Comparison of ENCODE assay signal across 8 mouse cellular contexts in the genomic region with DNA sequence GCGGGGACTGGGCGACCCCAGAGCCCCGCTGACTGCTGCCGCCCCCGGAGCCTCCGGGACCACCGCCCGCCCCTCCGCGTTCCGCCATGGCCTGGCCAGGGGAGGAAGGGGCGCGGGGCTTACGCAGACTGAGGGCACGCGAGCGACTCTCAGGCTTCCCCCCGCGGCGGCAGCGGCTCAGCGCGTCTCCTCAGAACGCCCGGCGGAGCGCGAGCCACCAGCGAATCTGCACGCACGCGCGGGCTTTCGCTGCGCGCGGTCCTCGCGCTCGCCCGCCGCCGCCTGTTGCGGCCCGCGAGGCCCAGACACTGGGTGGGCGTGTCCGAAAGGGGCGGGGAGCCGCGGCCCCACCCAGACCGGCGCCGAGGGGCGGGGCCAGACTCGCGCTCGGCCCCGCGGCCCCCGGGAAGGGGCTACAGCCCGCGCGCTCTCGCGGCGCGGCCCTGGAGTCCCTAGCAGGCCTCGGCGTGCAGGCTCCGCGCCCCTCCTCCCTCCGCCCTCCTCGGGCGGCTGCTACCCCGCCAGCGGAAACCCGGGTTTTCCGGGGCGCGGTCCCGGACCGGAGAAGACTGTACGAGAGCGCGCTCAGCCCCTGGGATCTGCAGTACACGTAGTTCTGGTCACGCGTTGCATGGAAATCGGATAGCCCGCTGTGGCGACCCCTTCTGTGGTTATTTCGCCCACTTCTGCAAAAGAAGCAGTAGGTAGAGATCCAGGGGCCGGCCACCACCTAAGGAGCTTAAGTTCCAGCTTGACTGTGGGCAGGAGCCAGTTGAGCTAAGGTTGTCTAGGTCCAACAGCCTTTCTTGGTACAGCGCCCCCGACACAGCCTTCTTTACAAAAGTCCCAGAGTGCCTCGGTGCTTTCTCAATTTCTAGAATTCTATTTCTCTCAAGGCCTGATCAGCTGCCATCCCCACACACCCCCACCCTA. TPM values are rescaled to one million over a fixed set of nuclear protein-coding genes. Genes with fewer than 3 reads are reported as not detected.
DNase-seq lines count a peak whose midpoint lies in the region; ATAC-seq and TF ChIP-seq lines count a peak whose summit lies in the region.

A gene (minus strand): TSS at position 319 of the 933 bp plus-strand sequence.

- H3K9me3 ChIP-seq in forebrain, embryonic 12.5 days = no peaks in the 10 kb centered on the region
- no peaks in the 10 kb centered on the region for H3K9me3 ChIP-seq in heart, postnatal 0 days (replicated peaks; ENCODE audit: control insufficient read depth, low read length)
- no peaks in the 10 kb centered on the region for H3K9me3 ChIP-seq in liver, embryonic 16.5 days (replicated peaks; ENCODE audit: control insufficient read depth, low read length)
- H3K9me3 ChIP-seq in neural tube, embryonic 13.5 days = no peaks in the 10 kb centered on the region

- peak within 1 kb of the TSS; percentile 90 for H3K27ac ChIP-seq in forebrain, embryonic 12.5 days
- peak within 1 kb of the TSS; percentile 93 for H3K27ac ChIP-seq in heart, postnatal 0 days (ENCODE audit: low read depth)
- peak within 1 kb of the TSS; percentile 79 for H3K27ac ChIP-seq in liver, embryonic 16.5 days (ENCODE audit: low read length)
- H3K27ac ChIP-seq in neural tube, embryonic 13.5 days (replicated peaks) = peak within 1 kb of the TSS; percentile 93
- H3K27ac ChIP-seq in testis, adult 2 months (ENCODE audit: control insufficient read depth, insufficient read depth, low read depth, low read length) = peak within 1 kb of the TSS; percentile 75

- no peak for TF ChIP-seq EP300 in heart, postnatal 0 days (IDR thresholded peaks at IDR 0.05; ENCODE audit: low read depth)

- no peaks in the 10 kb centered on the region for H3K27me3 ChIP-seq in forebrain, embryonic 12.5 days
- H3K27me3 ChIP-seq in heart, postnatal 0 days (ENCODE audit: control insufficient read depth, insufficient read depth, low read length) = no peaks in the 10 kb centered on the region
- H3K27me3 ChIP-seq in liver, embryonic 16.5 days (ENCODE audit: control insufficient read depth, insufficient read depth, low read depth, low read length) = no peaks in the 10 kb centered on the region
- no peaks in the 10 kb centered on the region for H3K27me3 ChIP-seq in neural tube, embryonic 13.5 days
- no peaks in the 10 kb centered on the region for H3K27me3 ChIP-seq in testis, adult 2 months (ENCODE audit: control insufficient read depth, insufficient read depth, low read length)

- no peak for TF ChIP-seq CTCF in heart, postnatal 0 days (IDR thresholded peaks at IDR 0.05; ENCODE audit: low read depth)
- no peak for TF ChIP-seq CTCF in testis, adult 2 months (IDR thresholded peaks at IDR 0.05; ENCODE audit: control insufficient read depth, insufficient read depth, insufficient replicate concordance, low read depth, low read length)

- DNase-seq in CD8-positive naive resting alpha-beta T cell, adult 2 months (ENCODE audit: low read depth in 2 of 2, low spot score in 2 of 2) = peak; percentile 80 to 87
- DNase-seq in c-Kit-positive CD71-negative TER-119-negative erythroid progenitor cells, embryonic 14.5 days (ENCODE audit: low read depth) = peak; percentile 74
- peak; percentile 91 for DNase-seq in heart, postnatal 0 days (ENCODE audit: low spot score)
- DNase-seq in kidney, postnatal 4 days = peak; percentile 94 to 96

- peak; percentile 91 for ATAC-seq in forebrain, embryonic 12.5 days (ENCODE audit: low FRiP score)
- ATAC-seq in heart, postnatal 0 days (ENCODE audit: insufficient read depth, low read depth) = peak; percentile 92
- ATAC-seq in liver, embryonic 16.5 days (ENCODE audit: low read depth) = peak; percentile 88
- peak; percentile 89 for ATAC-seq in neural tube, embryonic 13.5 days (ENCODE audit: low read depth)

- peak within 1 kb of the TSS; percentile 95 for H3K9ac ChIP-seq in forebrain, embryonic 12.5 days
- peak within 1 kb of the TSS; percentile 79 for H3K9ac ChIP-seq in heart, postnatal 0 days (replicated peaks; ENCODE audit: low read depth, low read length)
- peak within 1 kb of the TSS; percentile 83 for H3K9ac ChIP-seq in liver, embryonic 16.5 days (ENCODE audit: low read depth, low read length)
- H3K9ac ChIP-seq in neural tube, embryonic 13.5 days = peak within 1 kb of the TSS; percentile 86

- peak within 1 kb of the TSS; percentile 92 for H3K4me3 ChIP-seq in forebrain, embryonic 12.5 days (replicated peaks)
- H3K4me3 ChIP-seq in heart, postnatal 0 days (ENCODE audit: low read depth, low read length) = peak within 1 kb of the TSS; percentile 80
- peak within 1 kb of the TSS; percentile 85 for H3K4me3 ChIP-seq in liver, embryonic 16.5 days (ENCODE audit: low read depth, low read length)
- peak within 1 kb of the TSS; percentile 74 for H3K4me3 ChIP-seq in neural tube, embryonic 13.5 days
- H3K4me3 ChIP-seq in testis, adult 2 months (ENCODE audit: control insufficient read depth, low read depth, low read length) = peak within 1 kb of the TSS; percentile 99

- peak within 1 kb of the TSS; percentile 89 for H3K4me2 ChIP-seq in forebrain, embryonic 12.5 days
- peak within 1 kb of the TSS; percentile 98 for H3K4me2 ChIP-seq in heart, postnatal 0 days (ENCODE audit: low read depth, low read length)
- H3K4me2 ChIP-seq in liver, embryonic 16.5 days (ENCODE audit: low read depth, low read length) = peak within 1 kb of the TSS; percentile 100
- peak within 1 kb of the TSS; percentile 85 for H3K4me2 ChIP-seq in neural tube, embryonic 13.5 days

- peak; percentile 46 for TF ChIP-seq POLR2A in testis, adult 2 months (IDR thresholded peaks at IDR 0.05; ENCODE audit: control insufficient read depth, low read depth, low read length)

- H3K4me1 ChIP-seq in forebrain, embryonic 12.5 days = peaks cover 36% of the 10 kb centered on the region
- H3K4me1 ChIP-seq in heart, postnatal 0 days (ENCODE audit: control insufficient read depth, insufficient read depth) = peaks cover 14% of the 10 kb centered on the region
- H3K4me1 ChIP-seq in liver, embryonic 16.5 days (ENCODE audit: control insufficient read depth, low read depth, low read length) = peaks cover 42% of the 10 kb centered on the region
- peaks cover 43% of the 10 kb centered on the region for H3K4me1 ChIP-seq in neural tube, embryonic 13.5 days (replicated peaks)
- peaks cover 12% of the 10 kb centered on the region for H3K4me1 ChIP-seq in testis, adult 2 months (ENCODE audit: control insufficient read depth, insufficient read depth, low read length)

- peaks cover 38% of the 10 kb centered on the region for H3K36me3 ChIP-seq in forebrain, embryonic 12.5 days (replicated peaks)
- H3K36me3 ChIP-seq in heart, postnatal 0 days (replicated peaks; ENCODE audit: control insufficient read depth, insufficient read depth, low read length) = peaks cover 29% of the 10 kb centered on the region
- H3K36me3 ChIP-seq in liver, embryonic 16.5 days (ENCODE audit: control insufficient read depth, insufficient read depth) = peaks cover 25% of the 10 kb centered on the region
- peaks cover 40% of the 10 kb centered on the region for H3K36me3 ChIP-seq in neural tube, embryonic 13.5 days
- H3K36me3 ChIP-seq in testis, adult 2 months (ENCODE audit: control insufficient read depth, insufficient read depth, low read length) = peaks cover 2% of the 10 kb centered on the region; the same call in 1 of the 2 replicates

- under 1% methylated on average over 79 of the region's 97 CpGs for whole genome bisulfite sequencing in forebrain, embryonic 12.5 days
- under 1% methylated on average over 80 of the region's 97 CpGs for WGBS in heart, postnatal 0 days
- under 1% methylated on average over 62 of the region's 97 CpGs for WGBS in liver, embryonic 16.5 days (ENCODE audit: insufficient replicate concordance)
- WGBS in neural tube, embryonic 13.5 days = under 1% methylated on average over 86 of the region's 97 CpGs

RNA-seq across cellular contexts. Expression of the gene that starts here (rescaled TPM):
- polyA plus RNA-seq in forebrain, embryonic 12.5 days (2016; fragmentation: Nextera tagmentation; extraction: Ambion mirVana) = 29.4 and 30.9 TPM in 2 replicates
- total RNA-seq in heart, postnatal 0 days (2014; rRNA removed; ENCODE audit: low replicate concordance) = 11.3 and 45.7 TPM in 2 replicates
- polyA plus RNA-seq in heart, postnatal 0 days (2015; fragmentation: Nextera tagmentation; extraction: Ambion mirVana) = 7.2 and 7.4 TPM in 2 replicates
- polyA plus RNA-seq in liver, embryonic 16.5 days (2015; fragmentation: Nextera tagmentation; extraction: Ambion mirVana) = 6.8 and 8.1 TPM in 2 replicates
- polyA plus RNA-seq in neural tube, embryonic 13.5 days (2015; fragmentation: Nextera tagmentation; extraction: Ambion mirVana) = 36.3 and 41.0 TPM in 2 replicates
- 163 and 169 TPM in 2 replicates for polyA plus RNA-seq in testis, adult 2 months (2012; rRNA removed)

Comparison
In these comparisons a context has a peak if more than half of its experiments do, and no peak if none do; other contexts are left out.
1. Peak in every context shown above with its lines: DNase-seq, ATAC-seq, H3K4me3 ChIP-seq and H3K27ac ChIP-seq.